Mouse (Mus musculus) cerebellum, adult 11-12 months (tissue): ENCODE results near the gene Scaf8.
A peak's percentile ranks its signal among the peaks of the same experiment; 100 is the strongest.

Source experiments
- DNase-seq: peaks from one replicate; pipeline ENCODE4 v3.0.0; 2022

Scaf8 gene

DNA sequence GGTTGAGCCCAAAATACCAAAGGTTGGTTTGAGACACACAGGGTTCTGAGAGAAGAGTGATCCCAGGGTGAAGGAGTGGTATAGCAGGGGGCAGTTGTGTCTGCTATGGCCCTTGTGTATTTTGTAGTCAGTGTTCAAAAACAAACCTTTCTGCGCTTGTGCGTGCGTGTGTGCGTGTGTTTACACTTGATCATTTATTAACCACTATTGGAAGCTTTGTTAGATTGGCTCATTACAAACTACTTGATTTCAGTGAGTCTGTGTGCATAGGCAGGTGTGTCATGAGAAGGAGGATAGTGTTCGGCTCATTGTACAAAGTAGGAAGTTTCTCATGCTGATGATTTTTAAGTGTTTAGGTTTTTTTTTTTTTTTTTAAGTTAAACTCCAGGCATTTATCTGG is 95.4 kb downstream of the Scaf8 start:
- DNase-seq = no peak

DNA sequence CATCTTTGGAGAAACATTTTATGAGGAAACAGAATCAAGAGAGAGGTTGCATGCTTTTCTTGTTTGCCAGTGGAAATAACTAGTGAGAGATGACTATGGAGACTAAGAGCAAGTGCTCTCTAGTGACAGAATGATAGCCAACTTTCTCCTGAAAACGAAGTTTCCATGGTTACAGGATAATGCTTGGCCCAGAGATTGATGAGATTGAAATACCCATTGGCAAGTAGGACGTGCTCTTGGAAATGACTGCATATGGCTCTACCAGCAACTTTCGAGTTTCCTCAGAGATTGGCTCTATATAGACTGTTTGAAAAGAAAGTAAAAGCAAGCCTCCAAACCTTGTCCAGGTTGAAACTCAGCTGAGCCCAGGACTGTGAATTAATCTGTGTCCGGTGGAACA is 97.3 kb downstream of the Scaf8 start:
- DNase-seq = no peak

DNA sequence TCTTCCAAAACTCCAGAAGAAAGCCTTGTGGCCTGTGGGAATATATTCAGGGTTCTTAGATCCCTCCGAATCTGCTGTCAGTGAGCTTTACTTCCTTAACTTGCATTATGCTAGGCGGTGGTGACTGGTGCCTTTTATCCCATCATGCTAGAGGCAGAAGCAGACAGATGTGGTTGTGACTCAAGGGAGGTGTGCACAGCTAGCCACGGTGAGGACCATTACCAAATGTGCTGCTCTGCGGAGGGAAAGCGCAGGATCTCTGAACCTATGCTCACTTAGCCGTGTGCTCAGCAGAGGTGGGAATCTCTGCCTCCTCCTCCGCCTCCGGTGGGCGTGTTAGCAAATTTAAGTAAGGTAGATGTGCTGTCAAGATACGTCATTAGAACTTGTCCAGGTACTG is 98.1 kb downstream of the Scaf8 start:
- DNase-seq = no peak

- no peak for DNase-seq
Observed at GRCm38 (mm10) chr17:3214852-3215251, 100.1 kb downstream of the Scaf8 start.

GRCm38 (mm10) chr17:3217023-3217422 is 102.3 kb downstream of the Scaf8 start:
- no peak for DNase-seq

DNA sequence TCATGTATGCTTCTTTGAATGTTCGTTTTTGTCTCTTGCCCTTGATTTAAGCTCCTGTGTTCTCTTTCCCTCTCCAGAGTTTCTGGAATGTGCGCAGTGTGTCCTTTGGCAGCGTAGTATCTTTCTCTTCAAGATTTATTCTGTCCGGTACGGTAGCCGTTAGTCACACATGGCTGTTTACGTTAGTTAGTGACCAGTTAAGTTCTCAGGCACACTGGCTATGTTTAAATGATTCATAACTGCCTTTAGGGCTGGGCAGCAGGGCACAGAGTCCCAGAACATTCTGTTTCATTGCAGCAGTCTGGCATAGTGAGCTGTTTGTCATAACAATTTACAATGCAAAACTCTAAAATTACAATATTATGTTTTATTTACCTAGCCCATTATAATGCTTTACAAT is 103.6 kb downstream of the Scaf8 start:
- DNase-seq = no peak

DNA sequence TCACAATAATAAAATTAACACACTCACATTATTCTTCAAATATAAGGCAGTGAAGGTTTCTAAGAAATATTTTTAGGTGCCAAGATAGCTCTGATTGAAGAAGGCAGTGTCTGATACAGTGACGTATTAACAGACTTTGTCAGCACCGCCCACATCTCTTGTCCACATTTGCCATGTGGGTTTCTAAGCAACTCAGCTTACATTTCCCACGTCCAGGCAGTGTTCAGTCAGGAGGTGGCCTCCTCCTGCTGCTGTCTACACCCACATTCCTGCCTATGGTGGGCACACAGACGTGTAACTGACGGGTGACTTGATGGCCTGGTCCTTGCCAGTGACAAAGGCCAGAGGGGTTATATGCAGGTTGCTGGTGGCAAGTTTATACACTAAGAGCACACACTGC is 104.1 kb downstream of the Scaf8 start:
- no peak for DNase-seq

DNA sequence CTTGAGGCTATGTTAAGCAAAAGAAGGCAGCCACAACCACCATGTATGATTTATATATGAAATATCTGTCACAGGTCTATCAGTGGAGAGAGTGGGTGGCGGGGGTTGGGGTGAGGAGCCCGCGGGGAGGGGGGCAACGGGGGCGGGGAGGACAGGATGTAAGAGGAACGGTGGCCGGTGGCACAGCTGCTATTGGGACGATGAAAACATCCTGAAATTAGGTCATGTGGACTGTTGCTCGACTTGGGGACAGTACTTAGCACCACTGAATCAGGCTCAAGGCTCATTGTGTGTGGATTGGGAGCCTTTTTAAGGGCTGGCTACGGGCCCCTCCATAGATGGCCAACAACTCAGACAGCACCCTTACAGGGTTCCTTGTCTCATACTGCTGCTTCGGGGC is 105.4 kb downstream of the Scaf8 start:
- no peak for DNase-seq

DNA sequence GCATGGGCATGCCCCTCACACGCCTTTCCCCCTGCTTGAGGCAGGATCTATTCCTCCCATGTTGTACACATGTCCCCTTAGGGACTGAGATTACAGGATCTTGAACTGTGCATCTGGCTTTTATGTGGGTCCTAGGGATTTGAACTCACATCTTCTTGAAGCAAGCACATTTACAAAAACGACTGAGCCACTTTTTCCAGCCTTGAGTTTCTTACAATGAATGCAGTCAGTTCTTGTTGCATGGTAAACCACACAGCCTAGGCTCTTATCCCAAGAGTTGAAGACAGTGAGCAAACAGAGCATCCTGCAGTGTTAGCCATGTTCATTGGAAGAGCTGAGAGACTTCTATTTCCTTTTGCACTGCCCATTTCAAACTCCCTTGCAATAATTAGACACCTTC is 108.3 kb downstream of the Scaf8 start:
- no peak for DNase-seq

- DNase-seq = no peak
Observed at GRCm38 (mm10) chr17:3223721-3224120, 108.9 kb downstream of the Scaf8 start.

DNA sequence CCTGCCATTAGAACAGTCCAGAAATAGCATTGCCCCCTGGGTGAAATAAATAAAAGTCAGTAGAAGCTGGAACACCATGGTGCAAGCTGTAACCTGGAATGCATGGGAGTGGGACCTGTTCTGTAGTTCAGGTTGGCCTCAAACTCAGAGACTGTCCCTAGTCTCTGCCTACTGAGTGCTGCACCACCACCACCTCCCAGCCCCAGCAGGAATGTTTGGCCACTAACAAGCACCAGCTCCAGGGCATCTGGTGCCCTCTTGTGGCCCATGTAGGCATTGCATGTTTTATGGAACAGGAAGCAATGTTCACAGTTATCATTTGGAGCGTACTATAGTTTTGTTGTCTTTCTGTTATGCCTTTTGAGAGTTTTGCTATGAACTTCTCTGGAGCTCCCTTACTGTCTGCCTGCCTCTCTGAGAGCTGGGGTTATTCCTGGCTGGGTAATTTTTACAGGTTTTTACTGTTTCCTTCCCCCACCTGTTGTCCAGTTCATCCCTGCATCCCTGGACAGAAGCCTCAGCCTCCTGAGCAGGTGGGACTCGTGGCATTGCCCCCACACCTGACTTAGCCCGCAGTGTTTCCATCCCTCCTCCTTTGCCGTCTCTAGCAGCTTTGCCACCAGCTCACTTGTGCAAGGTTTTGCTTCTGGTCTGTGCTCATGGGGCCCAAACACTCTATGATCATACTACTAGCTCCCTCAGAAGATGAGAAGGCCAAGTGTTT is 109.8 kb downstream of the Scaf8 start:
- peak; percentile 73 for DNase-seq

- peak; percentile 25 for DNase-seq
Observed at GRCm38 (mm10) chr17:3230231-3231000, 115.6 kb downstream of the Scaf8 start.

GRCm38 (mm10) chr17:3232626-3233025 is 117.9 kb downstream of the Scaf8 start:
- DNase-seq = no peak

GRCm38 (mm10) chr17:3243672-3244071 is 128.9 kb downstream of the Scaf8 start:
- no peak for DNase-seq

- no peak for DNase-seq
Observed at GRCm38 (mm10) chr17:3244881-3245739, 130.3 kb downstream of the Scaf8 start.

GRCm38 (mm10) chr17:3246665-3247370 is 132.0 kb downstream of the Scaf8 start:
- no peak for DNase-seq
